Mouse (Mus musculus): Measurements from ENCODE around the gene Scn2b. TPM values are rescaled to one million over a fixed set of nuclear protein-coding genes. Genes with fewer than 3 reads are reported as not detected.

Scn2b gene
- total RNA-seq, 4 experiments from 2014 or later = 209 to 270 (median 239) TPM

- no peak for DNase-seq (ENCODE audit: low spot score in 2 of 2)
Measured at GRCm38 (mm10) chr9:45119316-45119953, 1.9 kb downstream of the Scn2b start.

GRCm38 (mm10) chr9:45119954-45120530 is 2.5 kb downstream of the Scn2b start:
- no peak for DNase-seq (ENCODE audit: low spot score in 2 of 2)

GRCm38 (mm10) chr9:45120567-45120966 is 3.0 kb downstream of the Scn2b start:
- no peak for DNase-seq (ENCODE audit: low spot score in 2 of 2)

GRCm38 (mm10) chr9:45121001-45121400 is 3.4 kb downstream of the Scn2b start:
- no peak for DNase-seq (ENCODE audit: low spot score in 2 of 2)

- peak; percentile 69 to 72 for DNase-seq (ENCODE audit: low spot score in 2 of 2)
Measured at GRCm38 (mm10) chr9:45121769-45122168, 4.2 kb downstream of the Scn2b start.

- peak; percentile 74 to 76 for DNase-seq (ENCODE audit: low spot score in 2 of 2)
Measured at GRCm38 (mm10) chr9:45122209-45122761, 4.7 kb downstream of the Scn2b start.

GRCm38 (mm10) chr9:45125211-45125610 is 7.6 kb downstream of the Scn2b start:
- DNase-seq (ENCODE audit: low spot score in 2 of 2) = no peak

GRCm38 (mm10) chr9:45126941-45127340 is 9.4 kb downstream of the Scn2b start:
- no peak for DNase-seq (ENCODE audit: low spot score in 2 of 2)

GRCm38 (mm10) chr9:45130119-45130518 is 12.5 kb downstream of the Scn2b start:
- DNase-seq (ENCODE audit: low spot score in 2 of 2) = no peak

- DNase-seq (ENCODE audit: low spot score in 2 of 2) = no peak
Measured at GRCm38 (mm10) chr9:45133484-45134310, 16.1 kb downstream of the Scn2b start.

- DNase-seq (ENCODE audit: low spot score in 2 of 2) = no peak
Measured at GRCm38 (mm10) chr9:45136442-45137169, 19.0 kb downstream of the Scn2b start.

GRCm38 (mm10) chr9:45138191-45139032 is 20.8 kb downstream of the Scn2b start, which contains the start of gene Scn4b:
Gene Scn4b (plus strand): TSS chr9:45138395.
- no peak for DNase-seq (ENCODE audit: low spot score in 2 of 2)

- no peak for DNase-seq (ENCODE audit: low spot score in 2 of 2)
Measured at GRCm38 (mm10) chr9:45139082-45139481, 21.5 kb downstream of the Scn2b start.

GRCm38 (mm10) chr9:45140945-45141344 is 23.4 kb downstream of the Scn2b start:
- no peak for DNase-seq (ENCODE audit: low spot score in 2 of 2)

GRCm38 (mm10) chr9:45142686-45143085 is 25.1 kb downstream of the Scn2b start:
- no peak for DNase-seq (ENCODE audit: low spot score in 2 of 2)

GRCm38 (mm10) chr9:45145533-45146266 is 28.1 kb downstream of the Scn2b start:
- DNase-seq (ENCODE audit: low spot score in 2 of 2) = peak in 1 of 2 experiments; percentile 31

- peak; percentile 54 to 79 for DNase-seq (ENCODE audit: low spot score in 2 of 2)
Measured at GRCm38 (mm10) chr9:45146267-45146597, 28.6 kb downstream of the Scn2b start.

GRCm38 (mm10) chr9:45150933-45151332 is 33.4 kb downstream of the Scn2b start:
- no peak for DNase-seq (ENCODE audit: low spot score in 2 of 2)

GRCm38 (mm10) chr9:45153361-45153760 is 35.8 kb downstream of the Scn2b start:
- DNase-seq (ENCODE audit: low spot score in 2 of 2) = no peak

GRCm38 (mm10) chr9:45167903-45168302 is 50.3 kb downstream of the Scn2b start:
- DNase-seq (ENCODE audit: low spot score in 2 of 2) = no peak

Data from layer of hippocampus, adult 8-10 months (tissue).